Mouse (Mus musculus) forebrain, embryonic 16.5 days (tissue): ENCODE measurements at regions not wholly inside any gene's neighbourhood (a gene's known extent, or its start where the extent isn't known, plus 50 kb on each side); places are given as distances from the start of the nearest gene placed in this dataset.
A peak's percentile ranks its signal among the peaks of the same experiment; 100 is the strongest.

Source experiments
- ATAC-seq: fragments of 200-750 bp; cut with Nextera tagmentation; 2 replicates; pipeline ENCODE4 v1.8.0; 2017; ENCODE audit warnings: mild to moderate bottlenecking, moderate library complexity
- H3K27ac ChIP-seq: fragments of 300-500 bp; sonication (generic); 2 replicates; pipeline ENCODE4 v1.5.1; 2014; ENCODE audit warnings: low read length, control low read depth
- H3K27me3 ChIP-seq: fragments of 300-500 bp; sonication (generic); replicated peaks from 2 replicates; pipeline ENCODE4 v1.6.1; 2014; ENCODE audit warnings: low read length; ENCODE audit not compliant: control insufficient read depth, insufficient read depth
- H3K36me3 ChIP-seq: fragments of 300-500 bp; sonication (generic); 2 replicates; pipeline ENCODE4 v1.6.1; 2014; ENCODE audit not compliant: control insufficient read depth, insufficient read depth
- H3K4me1 ChIP-seq: fragments of 300-500 bp; sonication (generic); replicated peaks from 2 replicates; pipeline ENCODE4 v1.6.1; 2014; ENCODE audit warnings: low read length; ENCODE audit not compliant: control insufficient read depth, insufficient read depth
- H3K4me2 ChIP-seq: fragments of 300-500 bp; sonication (generic); 2 replicates; pipeline ENCODE4 v1.6.1; 2014; ENCODE audit warnings: mild to moderate bottlenecking, low read length, control low read depth
- H3K4me3 ChIP-seq: fragments of 300-500 bp; sonication (generic); replicated peaks from 2 replicates; pipeline ENCODE4 v1.5.1; 2014; ENCODE audit warnings: mild to moderate bottlenecking, low read length, control low read depth
- H3K9ac ChIP-seq: fragments of 300-500 bp; sonication (generic); replicated peaks from 2 replicates; pipeline ENCODE4 v1.6.1; 2014; ENCODE audit warnings: low read depth, low read length, control low read depth
- H3K9me3 ChIP-seq: fragments of 300-500 bp; sonication (generic); 2 replicates; pipeline ENCODE4 v1.6.1; 2016; ENCODE audit warnings: low read length; ENCODE audit not compliant: control insufficient read depth
- WGBS: fragments of 180-500 bp; shearing (Covaris S2); extraction: QIAGEN DNeasy Blood & Tissue Kit; methylation state at CpG from one replicate; pipeline ENCODE4 v1.1.7; 2014; 5-methylcytosine and 5-hydroxymethylcytosine counted together

- no peak overlapping the region for H3K27ac ChIP-seq
- H3K4me3 ChIP-seq, result no peak overlapping the region
- H3K4me1 ChIP-seq, result peaks cover 27% of the 10 kb centered on the region
- WGBS, result 18% methylated on average over 5 of the region's 5 CpGs
- H3K36me3 ChIP-seq, result no peaks in the 10 kb centered on the region
- H3K27me3 ChIP-seq, result no peaks in the 10 kb centered on the region
- no peak overlapping the region for H3K9ac ChIP-seq
- peak; percentile 72 for ATAC-seq
- no peak overlapping the region for H3K4me2 ChIP-seq
- no peaks in the 10 kb centered on the region for H3K9me3 ChIP-seq
These were observed 197.0 kb upstream of the Klf14 start for GRCm38 (mm10) chr6:31155857-31156256.

DNA sequence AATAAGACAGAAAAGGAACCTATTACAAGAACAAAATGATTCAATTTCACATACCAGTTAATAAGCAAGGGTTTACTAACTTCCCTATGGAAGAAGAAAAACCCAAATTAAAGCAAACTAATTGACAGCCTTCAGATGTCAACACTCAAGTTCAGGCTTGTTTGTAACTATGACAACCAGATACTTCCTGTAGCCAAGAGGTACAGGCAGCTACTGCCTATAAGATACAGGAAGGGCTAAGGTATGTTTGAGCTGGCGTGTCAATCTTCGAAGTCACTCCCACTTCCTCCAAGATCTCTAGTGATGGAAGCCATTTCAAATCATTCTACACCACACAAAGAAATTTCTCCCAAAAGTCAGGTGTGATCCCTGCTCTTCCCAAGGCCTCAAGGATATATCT, 198.1 kb upstream of the Klf14 start:
- WGBS, result 97% methylated on average over 2 of the region's 2 CpGs
- Histone ChIP-seq H3K27me3 (no peaks in the 10 kb centered on the region), H3K27ac (no peak overlapping the region), H3K4me2 (no peak overlapping the region), H3K4me1 (peaks cover 36% of the 10 kb centered on the region), H3K36me3 (no peaks in the 10 kb centered on the region), H3K9me3 (no peaks in the 10 kb centered on the region), H3K4me3 (no peak overlapping the region), H3K9ac (no peak overlapping the region)
- ATAC-seq, result no peak

DNA sequence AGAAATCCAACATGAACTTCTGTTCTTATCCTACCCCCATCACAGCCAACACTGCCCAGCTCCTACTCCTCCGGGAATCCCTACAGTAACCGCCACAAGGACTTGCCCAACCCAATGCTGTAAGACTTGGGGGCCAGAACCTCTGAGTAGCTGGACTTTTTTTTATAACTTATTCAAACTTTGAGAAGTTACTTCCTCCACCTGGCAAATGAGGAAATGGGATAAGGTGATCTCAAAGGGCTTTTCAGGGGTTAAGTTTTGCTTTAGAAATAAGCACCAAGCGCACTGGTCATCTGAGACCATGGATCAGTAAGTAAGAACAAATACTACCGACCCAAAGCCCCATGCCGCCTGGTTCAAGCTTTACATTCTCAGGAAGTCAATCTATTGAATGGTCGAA, 198.6 kb upstream of the Klf14 start:
- Histone ChIP-seq H3K4me3 (no peak overlapping the region), H3K4me1 (peaks cover 36% of the 10 kb centered on the region), H3K4me2 (no peak overlapping the region), H3K27me3 (no peaks in the 10 kb centered on the region), H3K36me3 (no peaks in the 10 kb centered on the region), H3K9me3 (no peaks in the 10 kb centered on the region), H3K27ac (no peak overlapping the region), H3K9ac (no peak overlapping the region)
- WGBS, result 80% methylated on average over 6 of the region's 6 CpGs
- no peak for ATAC-seq

DNA sequence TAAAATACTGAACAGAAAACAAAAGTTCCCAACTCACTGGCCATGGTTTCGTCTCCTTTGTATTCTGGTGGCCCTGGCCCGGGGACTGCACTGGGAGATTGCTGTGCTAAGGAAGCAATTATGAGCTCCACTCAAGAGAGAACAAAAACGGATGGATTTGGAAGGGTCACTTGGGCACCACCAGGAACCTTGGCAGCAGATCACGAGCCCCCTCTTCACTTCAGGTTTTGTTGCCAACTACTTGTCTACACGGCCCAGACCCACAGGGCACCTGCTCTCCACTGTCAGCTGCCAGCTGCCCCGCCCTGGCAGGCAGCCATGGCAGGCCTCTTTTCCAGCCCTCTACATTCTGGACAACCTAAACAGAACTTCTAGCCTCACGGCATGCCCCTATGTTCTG, 199.8 kb upstream of the Klf14 start:
- Histone ChIP-seq H3K36me3 (no peaks in the 10 kb centered on the region), H3K27me3 (no peaks in the 10 kb centered on the region), H3K4me1 (peaks cover 36% of the 10 kb centered on the region), H3K27ac (0 out of 2 replicates have a peak overlapping the region, but pooled peaks have one; percentile 1), H3K9me3 (no peaks in the 10 kb centered on the region), H3K4me3 (no peak overlapping the region), H3K4me2 (no peak overlapping the region), H3K9ac (no peak overlapping the region)
- WGBS, result 21% methylated on average over 7 of the region's 7 CpGs
- peak; percentile 74 for ATAC-seq

- no peaks in the 10 kb centered on the region for H3K9me3 ChIP-seq
- H3K27me3 ChIP-seq, result no peaks in the 10 kb centered on the region
- ATAC-seq, result no peak
- H3K4me1 ChIP-seq, result peaks cover 36% of the 10 kb centered on the region
- no peaks in the 10 kb centered on the region for H3K36me3 ChIP-seq
- no peak overlapping the region for H3K4me3 ChIP-seq
- no peak overlapping the region for H3K4me2 ChIP-seq
- peak overlapping the region; percentile 20; the same call in 1 of the 2 replicates for H3K27ac ChIP-seq
- 14% methylated on average over 8 of the region's 8 CpGs for WGBS
- H3K9ac ChIP-seq, result no peak overlapping the region
These were observed 200.4 kb upstream of the Klf14 start for GRCm38 (mm10) chr6:31159240-31159639.

DNA sequence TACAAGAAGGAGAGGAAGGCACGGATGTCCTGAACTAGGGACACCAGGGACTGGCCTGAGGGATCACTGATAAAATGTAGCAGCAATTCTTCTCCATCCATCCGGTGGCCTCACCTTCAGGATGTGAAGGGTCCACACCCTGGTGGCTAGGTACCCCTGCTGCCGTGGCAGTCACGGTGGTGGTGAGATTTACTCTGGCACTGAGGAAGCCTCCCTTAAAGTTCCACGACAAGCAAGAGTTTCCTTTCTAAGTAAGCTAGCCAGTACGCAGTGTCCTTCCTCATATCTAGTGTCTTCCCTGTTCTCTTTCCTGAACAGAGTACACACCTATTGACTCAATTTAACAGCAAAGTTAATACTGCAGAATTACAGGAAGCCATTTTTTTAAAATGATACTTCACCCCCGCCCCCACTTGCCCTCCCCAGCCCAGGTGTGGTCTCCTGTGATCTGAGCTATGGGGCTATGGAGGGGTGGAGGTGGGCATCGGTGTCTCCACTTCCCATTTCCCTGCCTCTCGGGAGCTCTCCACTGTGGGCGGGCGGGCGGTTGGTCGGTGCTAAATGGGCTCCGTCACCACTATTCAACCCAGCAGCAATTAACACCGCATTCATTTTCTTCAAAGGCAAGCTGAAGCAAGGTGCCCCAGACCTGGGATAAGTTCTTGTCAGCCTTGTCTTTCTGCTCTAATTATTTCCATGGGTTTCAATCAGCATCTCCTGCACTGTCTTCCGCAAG, 201.2 kb upstream of the Klf14 start:
- no peaks in the 10 kb centered on the region for H3K27me3 ChIP-seq
- no peak overlapping the region; the same call in 1 of the 2 replicates for H3K4me2 ChIP-seq
- H3K27ac ChIP-seq, result no peak overlapping the region
- ATAC-seq, result 0 out of 2 replicates have a peak, but pooled peaks have one; percentile 23
- no peak overlapping the region for H3K4me3 ChIP-seq
- 47% methylated on average over 16 of the region's 16 CpGs for WGBS
- no peak overlapping the region for H3K9ac ChIP-seq
- H3K4me1 ChIP-seq, result peaks cover 35% of the 10 kb centered on the region
- H3K9me3 ChIP-seq, result no peaks in the 10 kb centered on the region
- H3K36me3 ChIP-seq, result no peaks in the 10 kb centered on the region

GRCm38 (mm10) chr6:31161445-31162340, 202.8 kb upstream of the Klf14 start:
- H3K36me3 ChIP-seq, result no peaks in the 10 kb centered on the region
- H3K9me3 ChIP-seq, result no peaks in the 10 kb centered on the region
- no peak overlapping the region for H3K4me3 ChIP-seq
- no peak overlapping the region for H3K4me2 ChIP-seq
- peaks cover 36% of the 10 kb centered on the region for H3K4me1 ChIP-seq
- H3K9ac ChIP-seq, result no peak overlapping the region
- no peaks in the 10 kb centered on the region for H3K27me3 ChIP-seq
- ATAC-seq, result 0 out of 2 replicates have a peak, but pooled peaks have one; percentile 11
- 50% methylated on average over 22 of the region's 22 CpGs for WGBS
- no peak overlapping the region; the same call in 1 of the 2 replicates for H3K27ac ChIP-seq

- Histone ChIP-seq H3K4me2 (no peak overlapping the region), H3K9me3 (no peaks in the 10 kb centered on the region), H3K27ac (no peak overlapping the region), H3K36me3 (no peaks in the 10 kb centered on the region), H3K4me3 (no peak overlapping the region), H3K9ac (no peak overlapping the region), H3K4me1 (peaks cover 25% of the 10 kb centered on the region), H3K27me3 (no peaks in the 10 kb centered on the region)
- ATAC-seq, result no peak
- whole genome bisulfite sequencing, result 93% methylated on average over 6 of the region's 6 CpGs
These were observed 206.1 kb upstream of the Klf14 start for GRCm38 (mm10) chr6:31165011-31165410.

DNA sequence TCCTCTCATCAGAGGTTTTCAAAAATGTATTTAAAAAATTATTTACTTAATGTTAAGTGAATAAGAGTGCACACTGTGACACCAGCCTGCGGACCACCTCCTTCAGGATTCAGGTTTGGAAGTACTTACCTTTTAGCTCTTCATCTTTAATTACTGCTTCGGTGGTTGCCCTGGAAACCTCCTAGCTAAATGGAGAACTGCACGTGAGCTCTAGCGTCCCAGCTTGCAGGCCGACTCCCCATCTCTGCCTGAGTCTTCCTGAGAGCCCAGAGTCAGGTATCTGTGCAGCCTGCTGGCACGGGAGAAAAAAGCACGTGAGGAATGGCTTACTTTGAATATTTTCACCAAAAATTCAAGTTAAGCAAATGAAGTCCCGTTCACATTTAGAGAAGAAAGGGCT, 207.5 kb upstream of the Klf14 start:
- Histone ChIP-seq H3K27ac (no peak overlapping the region), H3K9ac (no peak overlapping the region), H3K36me3 (no peaks in the 10 kb centered on the region), H3K9me3 (no peaks in the 10 kb centered on the region), H3K4me1 (peaks cover 26% of the 10 kb centered on the region), H3K4me2 (no peak overlapping the region), H3K4me3 (no peak overlapping the region), H3K27me3 (no peaks in the 10 kb centered on the region)
- ATAC-seq, result peak; percentile 55
- WGBS, result 45% methylated on average over 8 of the region's 8 CpGs
